Mouse (Mus musculus) myocyte (in vitro differentiated cells): ENCODE measurements around the gene Iffo2.

Source experiments
- MAX ChIP-seq: IDR thresholded peaks from one replicate; pipeline ENCODE4 v1.6.1; 2011; ENCODE audit warnings: low read depth, mild to moderate bottlenecking, control low read depth
- MYOD1 ChIP-seq, 3 experiments: IDR thresholded peaks; one replicate each; pipeline ENCODE4 v1.6.1; 2011; ENCODE audit warnings: control low read depth in 2 of 3, low read depth in 2 of 3, mild to moderate bottlenecking in 2 of 3, moderate library complexity in 1 of 3; ENCODE audit not compliant: insufficient read length in 2 of 3, control insufficient read depth in 1 of 3
- POLR2A ChIP-seq: IDR thresholded peaks from one replicate; pipeline ENCODE4 v1.6.1; 2011; ENCODE audit warnings: low read depth, mild to moderate bottlenecking, control low read depth, moderate library complexity; ENCODE audit not compliant: insufficient read length
- TCF3 ChIP-seq: IDR thresholded peaks from one replicate; pipeline ENCODE4 v1.6.1; 2011; ENCODE audit warnings: low read depth, control low read depth; ENCODE audit not compliant: insufficient read length

- TF ChIP-seq TCF3 (no peak), MAX (no peak), POLR2A (no peak), MYOD1 (IDR thresholded peaks at IDR 0.05; ENCODE audit: control insufficient read depth in 1 of 3, insufficient read length in 2 of 3, low read depth in 2 of 3) (peak in 1 of 3 experiments; percentile 68)
These were observed 23.6 kb upstream of the Iffo2 start for GRCm38 (mm10) chr4:139506727-139507126.
